Mouse (Mus musculus): ENCODE measurements around the gene S100a2. TPM values are rescaled to one million over a fixed set of nuclear protein-coding genes. Genes with fewer than 3 reads are reported as not detected.
A peak's percentile ranks its signal among the peaks of the same experiment; 100 is the strongest.

Gene S100a2
- total RNA-seq, 1 experiment from 2014 or later, result not detected

GRCm38 (mm10) chr3:90609102-90609501 is 19.1 kb downstream of the S100a2 start:
- ATAC-seq (replicated peaks in 1 of 2; ENCODE audit: insufficient read depth in 1 of 2, low FRiP score in 2 of 2, low TSS enrichment in 1 of 2, low read depth in 1 of 2, poor library complexity in 2 of 2, severe bottlenecking in 2 of 2), result no peak

GRCm38 (mm10) chr3:90611494-90611893 is 21.4 kb downstream of the S100a2 start:
- no peak for ATAC-seq (replicated peaks in 1 of 2; ENCODE audit: insufficient read depth in 1 of 2, low FRiP score in 2 of 2, low TSS enrichment in 1 of 2, low read depth in 1 of 2, poor library complexity in 2 of 2, severe bottlenecking in 2 of 2)

GRCm38 (mm10) chr3:90612061-90612460 is 22.0 kb downstream of the S100a2 start:
- ATAC-seq (replicated peaks in 1 of 2; ENCODE audit: insufficient read depth in 1 of 2, low FRiP score in 2 of 2, low TSS enrichment in 1 of 2, low read depth in 1 of 2, poor library complexity in 2 of 2, severe bottlenecking in 2 of 2), result peak; percentile 13 to 20; a peak in 2 of 4 replicates

- ATAC-seq (replicated peaks in 1 of 2; ENCODE audit: insufficient read depth in 1 of 2, low FRiP score in 2 of 2, low TSS enrichment in 1 of 2, low read depth in 1 of 2, poor library complexity in 2 of 2, severe bottlenecking in 2 of 2), result peak; percentile 72 to 75
These were observed 22.8 kb downstream of the S100a2 start, which contains the start of gene S100a6 for GRCm38 (mm10) chr3:90612728-90613291. TSS of gene S100a6 (plus strand) at chr3:90612882.

- ATAC-seq (replicated peaks in 1 of 2; ENCODE audit: insufficient read depth in 1 of 2, low FRiP score in 2 of 2, low TSS enrichment in 1 of 2, low read depth in 1 of 2, poor library complexity in 2 of 2, severe bottlenecking in 2 of 2), result 0 out of 4 replicates have a peak, but pooled peaks of 1 of the 2 experiments have one; percentile 4
These were observed 23.6 kb downstream of the S100a2 start for GRCm38 (mm10) chr3:90613461-90614147.

GRCm38 (mm10) chr3:90614148-90614530 is 24.1 kb downstream of the S100a2 start:
- ATAC-seq (replicated peaks in 1 of 2; ENCODE audit: insufficient read depth in 1 of 2, low FRiP score in 2 of 2, low TSS enrichment in 1 of 2, low read depth in 1 of 2, poor library complexity in 2 of 2, severe bottlenecking in 2 of 2), result no peak

- ATAC-seq (replicated peaks in 1 of 2; ENCODE audit: insufficient read depth in 1 of 2, low FRiP score in 2 of 2, low TSS enrichment in 1 of 2, low read depth in 1 of 2, poor library complexity in 2 of 2, severe bottlenecking in 2 of 2), result no peak
These were observed 24.7 kb downstream of the S100a2 start for GRCm38 (mm10) chr3:90614611-90615251.

- peak; percentile 72 to 74 for ATAC-seq (replicated peaks in 1 of 2; ENCODE audit: insufficient read depth in 1 of 2, low FRiP score in 2 of 2, low TSS enrichment in 1 of 2, low read depth in 1 of 2, poor library complexity in 2 of 2, severe bottlenecking in 2 of 2)
These were observed 25.4 kb downstream of the S100a2 start for GRCm38 (mm10) chr3:90615415-90615814.

GRCm38 (mm10) chr3:90615911-90616310 is 25.9 kb downstream of the S100a2 start:
- ATAC-seq (replicated peaks in 1 of 2; ENCODE audit: insufficient read depth in 1 of 2, low FRiP score in 2 of 2, low TSS enrichment in 1 of 2, low read depth in 1 of 2, poor library complexity in 2 of 2, severe bottlenecking in 2 of 2), result no peak

GRCm38 (mm10) chr3:90617586-90617985 is 27.5 kb downstream of the S100a2 start:
- no peak for ATAC-seq (replicated peaks in 1 of 2; ENCODE audit: insufficient read depth in 1 of 2, low FRiP score in 2 of 2, low TSS enrichment in 1 of 2, low read depth in 1 of 2, poor library complexity in 2 of 2, severe bottlenecking in 2 of 2)

GRCm38 (mm10) chr3:90621552-90621951 is 31.5 kb downstream of the S100a2 start:
- peak in 1 of 2 experiments; percentile 56; a peak in 1 of 4 replicates for ATAC-seq (replicated peaks in 1 of 2; ENCODE audit: insufficient read depth in 1 of 2, low FRiP score in 2 of 2, low TSS enrichment in 1 of 2, low read depth in 1 of 2, poor library complexity in 2 of 2, severe bottlenecking in 2 of 2)

- peak; percentile 28 to 52; a peak in 2 of 4 replicates for ATAC-seq (replicated peaks in 1 of 2; ENCODE audit: insufficient read depth in 1 of 2, low FRiP score in 2 of 2, low TSS enrichment in 1 of 2, low read depth in 1 of 2, poor library complexity in 2 of 2, severe bottlenecking in 2 of 2)
These were observed 33.5 kb downstream of the S100a2 start for GRCm38 (mm10) chr3:90623435-90624071.

GRCm38 (mm10) chr3:90625496-90625895 is 35.4 kb downstream of the S100a2 start:
- no peak for ATAC-seq (replicated peaks in 1 of 2; ENCODE audit: insufficient read depth in 1 of 2, low FRiP score in 2 of 2, low TSS enrichment in 1 of 2, low read depth in 1 of 2, poor library complexity in 2 of 2, severe bottlenecking in 2 of 2)

GRCm38 (mm10) chr3:90626266-90627021 is 36.4 kb downstream of the S100a2 start:
- no peak for ATAC-seq (replicated peaks in 1 of 2; ENCODE audit: insufficient read depth in 1 of 2, low FRiP score in 2 of 2, low TSS enrichment in 1 of 2, low read depth in 1 of 2, poor library complexity in 2 of 2, severe bottlenecking in 2 of 2)

GRCm38 (mm10) chr3:90627366-90627765 is 37.3 kb downstream of the S100a2 start:
- peak in 1 of 2 experiments; percentile 40; a peak in 1 of 4 replicates for ATAC-seq (replicated peaks in 1 of 2; ENCODE audit: insufficient read depth in 1 of 2, low FRiP score in 2 of 2, low TSS enrichment in 1 of 2, low read depth in 1 of 2, poor library complexity in 2 of 2, severe bottlenecking in 2 of 2)

GRCm38 (mm10) chr3:90627807-90628206 is 37.8 kb downstream of the S100a2 start:
- ATAC-seq (replicated peaks in 1 of 2; ENCODE audit: insufficient read depth in 1 of 2, low FRiP score in 2 of 2, low TSS enrichment in 1 of 2, low read depth in 1 of 2, poor library complexity in 2 of 2, severe bottlenecking in 2 of 2), result peak in 1 of 2 experiments; percentile 18; a peak in 1 of 4 replicates

- ATAC-seq (replicated peaks in 1 of 2; ENCODE audit: insufficient read depth in 1 of 2, low FRiP score in 2 of 2, low TSS enrichment in 1 of 2, low read depth in 1 of 2, poor library complexity in 2 of 2, severe bottlenecking in 2 of 2), result no peak
These were observed 39.3 kb downstream of the S100a2 start for GRCm38 (mm10) chr3:90629298-90629697.

Measured in hematopoietic stem cell, adult 5-6 weeks (primary cell).